In the genomic region with DNA sequence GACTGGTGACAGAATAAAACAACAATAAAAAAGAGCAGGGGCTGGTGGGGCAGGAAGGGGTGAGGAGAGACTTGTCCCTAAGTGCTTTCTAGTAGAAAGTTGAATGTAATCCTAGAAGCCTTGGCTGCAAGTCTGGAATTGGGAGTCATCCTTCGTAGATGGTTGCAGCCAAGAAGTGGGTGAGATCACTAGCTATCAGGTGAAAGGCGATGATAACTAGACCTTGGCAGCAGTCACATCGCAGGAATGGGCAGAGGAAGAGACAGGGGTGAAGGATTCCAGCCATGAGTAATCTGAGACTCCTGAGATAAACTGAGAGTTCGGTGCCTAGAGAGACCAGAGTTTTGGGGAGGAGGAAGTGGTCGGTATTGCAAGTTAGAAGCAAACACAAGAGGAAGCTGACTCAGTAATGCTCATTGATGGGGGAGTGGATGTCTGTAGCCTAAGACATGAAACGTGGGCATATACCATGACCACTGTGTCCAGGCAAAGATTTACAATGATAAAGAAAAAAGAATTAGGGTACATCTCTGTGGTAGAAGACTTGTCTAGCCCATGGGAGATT, we compare ENCODE assay signal across 24 mouse cellular contexts.
DNase-seq lines count a peak whose midpoint lies in the region; ATAC-seq and TF ChIP-seq lines count a peak whose summit lies in the region.
"Had no signal": no experiment of that assay in that cellular context is flagged by ENCODE, and none has a peak within 500 bp of the region (broad histone marks: within the 10 kb centered on the region; RNA-seq: fewer than 3 reads in every experiment).

No protein-coding gene starts in this region.

- WGBS in kidney, embryonic 15.5 days, result 48% methylated on average over 6 of the region's 6 CpGs
- WGBS in liver, postnatal 0 days (ENCODE audit: insufficient replicate concordance), result 26% methylated on average over 6 of the region's 6 CpGs

- TF ChIP-seq EP300 in liver, postnatal 0 days (IDR thresholded peaks at IDR 0.05; ENCODE audit: low read depth), result no peak

- no peak overlapping the region for H3K4me2 ChIP-seq in kidney, embryonic 15.5 days
- H3K4me2 ChIP-seq in liver, postnatal 0 days (ENCODE audit: low read depth, low read length), result no peak overlapping the region
- H3K4me2 ChIP-seq: forebrain, embryonic 12.5 days; hindbrain, embryonic 13.5 days; neural tube, embryonic 13.5 days; stomach, embryonic 15.5 days had no signal

- peaks cover 25% of the 10 kb centered on the region for H3K4me1 ChIP-seq in kidney, embryonic 15.5 days
- H3K4me1 ChIP-seq in liver, postnatal 0 days (ENCODE audit: insufficient read depth), result no peaks in the 10 kb centered on the region; the same call in 1 of the 2 replicates
- H3K4me1 ChIP-seq: forebrain, embryonic 12.5 days; stomach, embryonic 15.5 days had no signal

- no peak overlapping the region for H3K9ac ChIP-seq in kidney, embryonic 15.5 days
- no peak overlapping the region for H3K9ac ChIP-seq in liver, postnatal 0 days (replicated peaks)
- H3K9ac ChIP-seq: forebrain, embryonic 12.5 days; hindbrain, embryonic 13.5 days; neural tube, embryonic 13.5 days; stomach, embryonic 15.5 days had no signal

- H3K4me3 ChIP-seq in kidney, embryonic 15.5 days (replicated peaks), result no peak overlapping the region
- H3K4me3 ChIP-seq in liver, postnatal 0 days (ENCODE audit: low read depth, low read length), result no peak overlapping the region
- H3K4me3 ChIP-seq: forebrain, embryonic 12.5 days; heart, embryonic 10.5 days; hindbrain, embryonic 13.5 days; megakaryocyte, embryonic 14.5 days; neural tube, embryonic 13.5 days; stomach, embryonic 15.5 days had no signal

- H3K27ac ChIP-seq in kidney, embryonic 15.5 days, result no peak overlapping the region
- H3K27ac ChIP-seq in liver, postnatal 0 days (ENCODE audit: low read depth), result no peak overlapping the region
- H3K27ac ChIP-seq: forebrain, embryonic 12.5 days; heart, embryonic 10.5 days; hindbrain, embryonic 13.5 days; neural tube, embryonic 13.5 days; stomach, embryonic 15.5 days had no signal

- H3K27me3 ChIP-seq in kidney, embryonic 15.5 days, result no peaks in the 10 kb centered on the region
- H3K27me3 ChIP-seq in liver, postnatal 0 days (ENCODE audit: insufficient read depth, low read length), result no peaks in the 10 kb centered on the region
- H3K27me3 ChIP-seq: forebrain, embryonic 12.5 days; hindbrain, embryonic 13.5 days; neural tube, embryonic 13.5 days; stomach, embryonic 15.5 days had no signal

- no peaks in the 10 kb centered on the region for H3K36me3 ChIP-seq in kidney, embryonic 15.5 days
- H3K36me3 ChIP-seq in liver, postnatal 0 days (replicated peaks; ENCODE audit: insufficient read depth, low read length), result no peaks in the 10 kb centered on the region
- H3K36me3 ChIP-seq: forebrain, embryonic 12.5 days; heart, embryonic 10.5 days; hindbrain, embryonic 13.5 days; neural tube, embryonic 13.5 days; stomach, embryonic 15.5 days had no signal

- no peak for TF ChIP-seq CTCF in liver, postnatal 0 days (IDR thresholded peaks at IDR 0.05; ENCODE audit: low read depth)

- no peaks in the 10 kb centered on the region for H3K9me3 ChIP-seq in kidney, embryonic 15.5 days (replicated peaks)
- H3K9me3 ChIP-seq in liver, postnatal 0 days (ENCODE audit: low read length), result no peaks in the 10 kb centered on the region
- H3K9me3 ChIP-seq: forebrain, embryonic 12.5 days; heart, embryonic 10.5 days; hindbrain, embryonic 13.5 days; neural tube, embryonic 13.5 days; stomach, embryonic 15.5 days had no signal

- intact Hi-C loops in left cerebral cortex, postnatal 14 days (cut with DNase I), result no loop called here

- ATAC-seq in kidney, embryonic 15.5 days (replicated peaks; ENCODE audit: low FRiP score), result 0 out of 2 replicates have a peak, but pooled peaks have one; percentile 9
- ATAC-seq in liver, postnatal 0 days, result no peak
- ATAC-seq: activated CD4-positive, CD25-positive, alpha-beta regulatory T cell, adult 4 months; CD4-positive, CD25-positive, alpha-beta regulatory T cell, adult 4 months; inflammation-experienced regulatory T-cells, adult 6 months had no signal

- DNase-seq in kidney, postnatal 25 days, result no peak
- peak; percentile 20 for DNase-seq in MEL-GATA-1-ER (ENCODE audit: extremely low read depth, low read depth)
- DNase-seq in fibroblast of lung, adult 2 months (ENCODE audit: low read depth), result peak; percentile 41
- no peak for DNase-seq in liver, postnatal 0 days
- no peak for DNase-seq in left cerebral cortex, postnatal 14 days (ENCODE audit: low spot score in 2 of 2)
- no peak for DNase-seq in B cell, adult 2 months
- DNase-seq: adrenal gland, postnatal 14 days; cerebellum, adult 2 months; heart, postnatal 36 days; kidney, adult 2 months; kidney, postnatal 10 days; lung, postnatal 10 days; midbrain, embryonic 14.5 days; thymus, postnatal 25 days had no signal

Comparison
In these comparisons a context has a peak if more than half of its experiments do, and no peak if none do; other contexts are left out.
1. DNase-seq: peak in MEL-GATA-1-ER (single experiment) and fibroblast of lung, adult 2 months (single experiment); none in kidney, postnatal 25 days (0 of 2), liver, postnatal 0 days (single experiment), left cerebral cortex, postnatal 14 days (0 of 2) and B cell, adult 2 months (0 of 2).